Mouse (Mus musculus): Measurements from ENCODE around the gene Mab21l1. TPM values are rescaled to one million over a fixed set of nuclear protein-coding genes. Genes with fewer than 3 reads are reported as not detected.

Gene Mab21l1
- 44.2 and 46.8 TPM in 2 replicates for polyA plus RNA-seq (2015; fragmentation: Nextera tagmentation; extraction: Ambion mirVana)

DNA sequence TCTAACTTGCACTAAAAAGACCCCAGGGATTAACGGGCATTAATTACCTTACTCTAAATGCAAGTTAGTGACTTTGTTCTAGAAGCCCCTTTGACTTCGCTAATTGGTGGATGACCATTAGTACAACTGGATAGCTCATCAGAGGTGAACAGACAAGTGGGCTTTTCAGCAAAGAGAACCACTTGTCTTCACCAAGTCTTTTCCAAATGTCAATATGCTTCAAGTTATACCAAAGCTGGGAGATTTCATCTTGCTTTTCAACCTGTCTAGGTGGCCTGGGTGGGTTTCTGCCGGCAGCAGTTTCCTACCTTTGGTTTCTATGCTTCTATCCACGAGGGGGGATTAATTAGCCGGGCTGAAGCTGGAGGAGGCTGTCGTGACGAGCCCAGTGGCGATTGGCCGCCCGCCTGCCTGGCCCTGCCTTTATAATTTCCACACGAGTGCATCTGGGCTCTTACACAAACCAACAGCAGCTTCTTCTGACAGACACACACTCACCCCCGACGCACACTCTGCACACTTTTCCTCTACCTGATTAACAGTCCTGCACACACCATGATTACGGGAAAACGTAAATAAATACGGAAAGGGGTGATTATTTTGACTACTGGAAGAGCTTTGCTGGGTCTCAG, at the start of gene Mab21l1:
Mab21l1 (plus strand) TSS at position 455 of the 632 bp plus-strand sequence.
- Histone ChIP-seq H3K36me3 (no peaks in the 10 kb centered on the region), H3K27me3 (peaks cover 34% of the 10 kb centered on the region), H3K4me3 (peak within 1 kb of the TSS; percentile 65), H3K4me2 (replicated peaks) (peak within 1 kb of the TSS; percentile 78), H3K9ac (peak within 1 kb of the TSS; percentile 96), H3K9me3 (no peaks in the 10 kb centered on the region), H3K27ac (peak within 1 kb of the TSS; percentile 88), H3K4me1 (peaks cover 39% of the 10 kb centered on the region)
- WGBS: 2% methylated on average over 16 of the region's 16 CpGs
- ATAC-seq (ENCODE audit: low FRiP score, low read depth): peak; percentile 81

DNA sequence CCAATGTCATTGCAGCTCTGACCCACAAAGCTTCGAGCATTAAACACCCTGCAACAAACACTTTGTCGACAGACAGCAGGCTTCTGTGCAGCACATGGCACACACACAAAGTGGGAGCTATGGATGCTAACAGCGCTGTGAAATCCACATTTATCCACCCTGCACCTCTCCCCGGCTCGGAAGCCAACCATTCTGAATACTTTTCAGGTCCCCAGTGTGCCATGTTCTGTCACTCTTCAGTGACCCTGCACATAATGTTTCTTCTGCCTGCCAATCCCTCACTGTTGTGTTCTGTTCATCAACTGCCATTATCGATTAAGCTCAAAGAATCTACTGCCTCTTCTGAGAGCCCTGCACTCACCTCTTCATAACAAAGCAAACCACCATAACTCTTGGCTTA, 48.6 kb upstream of the Mab21l1 start:
- Histone ChIP-seq H3K4me1 (no peaks in the 10 kb centered on the region), H3K9ac (no peak overlapping the region), H3K4me3 (no peak overlapping the region), H3K27me3 (no peaks in the 10 kb centered on the region), H3K4me2 (replicated peaks) (no peak overlapping the region), H3K27ac (no peak overlapping the region), H3K36me3 (no peaks in the 10 kb centered on the region), H3K9me3 (no peaks in the 10 kb centered on the region)
- WGBS: 80% methylated on average over 6 of the region's 6 CpGs
- no peak for ATAC-seq (ENCODE audit: low FRiP score, low read depth)

DNA sequence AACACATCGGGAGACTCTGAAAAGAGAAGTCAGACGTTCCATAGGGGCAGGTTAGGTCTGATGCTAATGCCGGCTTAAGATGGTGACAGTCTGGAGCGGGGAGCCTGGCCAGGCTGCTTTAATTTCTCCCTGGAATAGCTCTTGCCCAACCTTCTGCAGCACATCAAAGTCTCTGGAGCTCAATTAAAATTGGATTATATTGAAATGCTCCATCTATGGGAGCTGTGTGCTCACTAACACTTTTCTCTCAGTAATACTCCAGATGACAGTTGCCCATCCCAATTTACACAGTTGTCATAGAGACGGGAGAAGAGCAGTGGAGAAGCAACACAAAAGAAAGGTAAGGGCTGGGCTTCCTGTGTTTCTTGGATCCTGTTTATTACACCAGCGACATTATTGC, 40.9 kb upstream of the Mab21l1 start:
- no peak overlapping the region for H3K4me2 ChIP-seq (replicated peaks)
- peaks cover 8% of the 10 kb centered on the region; the same call in 1 of the 2 replicates for H3K4me1 ChIP-seq
- ATAC-seq (ENCODE audit: low FRiP score, low read depth): no peak
- WGBS: 49% methylated on average over 6 of the region's 6 CpGs
- H3K4me3 ChIP-seq: no peak overlapping the region
- H3K36me3 ChIP-seq: no peaks in the 10 kb centered on the region
- H3K27ac ChIP-seq: no peak overlapping the region
- no peaks in the 10 kb centered on the region for H3K27me3 ChIP-seq
- no peak overlapping the region for H3K9ac ChIP-seq
- no peaks in the 10 kb centered on the region for H3K9me3 ChIP-seq

DNA sequence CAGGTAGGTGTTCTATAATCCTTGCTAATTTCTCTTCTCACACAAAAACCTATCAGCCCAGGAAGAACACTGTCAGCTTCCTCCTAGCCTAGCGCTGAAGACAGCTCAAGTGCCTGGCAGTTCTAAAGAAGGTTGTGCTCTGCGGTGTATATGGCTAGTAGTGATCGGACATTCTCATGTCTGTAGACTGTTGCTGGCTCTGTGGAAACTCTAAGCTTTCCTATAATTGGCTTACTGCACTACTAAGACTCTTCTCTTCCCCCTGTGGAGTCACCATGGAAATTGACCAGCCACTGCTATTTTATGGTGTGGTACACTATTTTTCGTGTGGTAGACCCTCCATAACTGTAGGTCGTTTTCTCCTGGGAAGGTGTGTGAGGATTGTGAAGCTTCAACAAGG, 40.1 kb upstream of the Mab21l1 start:
- H3K36me3 ChIP-seq: no peaks in the 10 kb centered on the region
- 63% methylated on average over 5 of the region's 5 CpGs for WGBS
- H3K27me3 ChIP-seq: no peaks in the 10 kb centered on the region

DNA sequence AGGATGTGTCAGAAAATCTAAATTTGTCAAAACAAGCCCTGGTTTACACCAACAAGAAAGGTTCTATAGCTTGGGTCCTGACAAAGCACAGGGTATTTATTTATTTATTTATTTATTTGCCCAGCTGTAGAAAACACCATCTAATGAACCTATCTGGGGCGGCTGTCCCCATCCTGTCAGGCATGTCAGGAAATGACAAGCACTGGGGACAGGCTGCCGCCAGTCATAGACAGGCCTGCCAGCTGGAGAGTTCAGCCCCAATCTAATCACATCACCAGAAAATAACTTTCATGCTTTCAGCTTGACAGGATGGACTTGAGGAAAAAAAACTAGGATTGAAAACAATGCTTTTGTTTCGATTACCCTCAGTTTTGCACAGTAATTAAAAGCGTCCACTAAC, 39.7 kb upstream of the Mab21l1 start:
- Histone ChIP-seq H3K4me3 (no peak overlapping the region), H3K27me3 (no peaks in the 10 kb centered on the region), H3K4me1 (peaks cover 8% of the 10 kb centered on the region; the same call in 1 of the 2 replicates), H3K36me3 (no peaks in the 10 kb centered on the region), H3K9me3 (no peaks in the 10 kb centered on the region), H3K27ac (no peak overlapping the region), H3K9ac (no peak overlapping the region), H3K4me2 (replicated peaks) (no peak overlapping the region)
- ATAC-seq (ENCODE audit: low FRiP score, low read depth): no peak
- 73% methylated on average over 4 of the region's 4 CpGs for WGBS

More for the DNA sequence above, 40.1 kb upstream of the Mab21l1 start:
- H3K4me2 ChIP-seq (replicated peaks): no peak overlapping the region
- peaks cover 8% of the 10 kb centered on the region; the same call in 1 of the 2 replicates for H3K4me1 ChIP-seq
- H3K4me3 ChIP-seq: no peak overlapping the region
- H3K9me3 ChIP-seq: no peaks in the 10 kb centered on the region
- no peak for ATAC-seq (ENCODE audit: low FRiP score, low read depth)
- no peak overlapping the region for H3K9ac ChIP-seq
- H3K27ac ChIP-seq: no peak overlapping the region

DNA sequence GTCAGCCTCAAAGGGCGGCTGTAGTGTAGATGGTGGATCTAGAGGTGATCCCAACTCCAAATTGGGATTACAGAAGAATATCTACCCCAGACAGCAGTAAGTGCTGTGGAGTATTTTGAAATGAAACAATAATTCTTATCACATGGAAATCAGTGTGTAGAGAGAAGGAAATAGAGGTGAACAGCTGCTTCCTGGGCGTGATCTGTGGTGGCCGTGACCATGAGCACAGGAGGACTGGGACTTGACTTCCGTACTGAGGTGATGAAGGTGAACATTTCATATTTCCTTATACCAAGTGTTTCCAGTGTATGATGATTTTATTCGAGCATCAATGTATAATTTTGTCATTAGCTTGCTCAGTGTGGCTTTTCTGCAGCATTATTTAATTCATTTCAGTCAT, 38.4 kb upstream of the Mab21l1 start:
- no peak overlapping the region for H3K27ac ChIP-seq
- H3K4me2 ChIP-seq (replicated peaks): no peak overlapping the region
- no peaks in the 10 kb centered on the region for H3K9me3 ChIP-seq
- no peaks in the 10 kb centered on the region for H3K27me3 ChIP-seq
- no peaks in the 10 kb centered on the region for H3K36me3 ChIP-seq
- 82% methylated on average over 5 of the region's 5 CpGs for WGBS
- no peak overlapping the region for H3K4me3 ChIP-seq
- no peak overlapping the region for H3K9ac ChIP-seq
- ATAC-seq (ENCODE audit: low FRiP score, low read depth): no peak
- peaks cover 8% of the 10 kb centered on the region; the same call in 1 of the 2 replicates for H3K4me1 ChIP-seq

DNA sequence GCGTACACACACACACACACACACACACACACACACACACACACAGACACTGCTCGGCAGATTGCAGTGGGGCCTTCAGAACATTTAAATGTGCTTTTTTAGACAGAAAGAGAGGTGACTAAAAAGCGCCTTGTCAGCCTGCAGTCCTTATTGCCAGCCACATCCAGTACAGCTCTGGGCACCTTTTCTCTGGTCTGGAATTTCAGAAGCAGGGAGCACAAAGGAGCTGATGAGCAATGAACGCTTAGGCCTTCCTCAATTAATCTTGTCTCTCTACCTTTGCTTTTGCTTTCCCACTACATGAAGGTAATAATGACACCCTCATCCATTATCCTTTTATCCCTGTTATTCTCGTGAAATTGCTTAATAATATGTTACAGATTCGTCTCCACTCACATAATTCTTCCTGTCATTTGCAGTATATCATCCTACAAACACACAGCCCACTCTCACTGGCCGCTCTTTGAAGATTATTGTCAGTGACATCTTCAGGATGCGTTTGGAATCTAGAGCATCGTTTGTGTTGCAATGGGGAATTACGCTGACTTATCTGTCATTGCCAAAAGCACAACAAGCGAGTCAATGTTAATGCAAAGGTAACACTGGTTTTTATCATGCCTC, 31.8 kb upstream of the Mab21l1 start:
- no peak for ATAC-seq (ENCODE audit: low FRiP score, low read depth)
- H3K4me2 ChIP-seq (replicated peaks): no peak overlapping the region
- no peaks in the 10 kb centered on the region for H3K9me3 ChIP-seq
- H3K4me1 ChIP-seq: peaks cover 16% of the 10 kb centered on the region
- 51% methylated on average over 11 of the region's 11 CpGs for WGBS
- no peaks in the 10 kb centered on the region for H3K36me3 ChIP-seq
- no peak overlapping the region for H3K4me3 ChIP-seq
- H3K27me3 ChIP-seq: no peaks in the 10 kb centered on the region
- no peak overlapping the region for H3K27ac ChIP-seq
- no peak overlapping the region for H3K9ac ChIP-seq

DNA sequence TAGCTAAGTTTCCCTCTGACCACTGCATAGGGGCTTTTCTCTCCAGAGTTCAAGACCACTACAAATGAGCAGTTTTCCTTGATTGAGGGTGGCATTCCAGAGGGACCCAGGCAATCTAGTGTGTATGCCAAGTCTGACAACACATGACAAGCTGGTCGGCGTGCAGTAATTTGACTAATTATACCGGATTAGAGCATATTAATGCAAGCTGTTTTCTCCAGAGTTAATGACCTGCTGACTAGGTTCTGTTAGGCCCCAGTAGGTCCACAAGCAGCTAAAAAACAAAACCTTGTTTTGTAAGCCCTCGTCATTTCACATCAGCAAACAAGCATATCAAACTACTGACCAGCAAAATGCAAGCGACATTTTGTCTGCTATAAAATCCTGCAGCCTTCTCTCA, 30.9 kb upstream of the Mab21l1 start:
- Histone ChIP-seq H3K4me1 (peaks cover 24% of the 10 kb centered on the region), H3K4me2 (replicated peaks) (no peak overlapping the region), H3K4me3 (no peak overlapping the region), H3K36me3 (no peaks in the 10 kb centered on the region), H3K9me3 (no peaks in the 10 kb centered on the region), H3K9ac (no peak overlapping the region), H3K27me3 (no peaks in the 10 kb centered on the region), H3K27ac (no peak overlapping the region)
- ATAC-seq (ENCODE audit: low FRiP score, low read depth): no peak
- WGBS: 24% methylated on average over 5 of the region's 5 CpGs

DNA sequence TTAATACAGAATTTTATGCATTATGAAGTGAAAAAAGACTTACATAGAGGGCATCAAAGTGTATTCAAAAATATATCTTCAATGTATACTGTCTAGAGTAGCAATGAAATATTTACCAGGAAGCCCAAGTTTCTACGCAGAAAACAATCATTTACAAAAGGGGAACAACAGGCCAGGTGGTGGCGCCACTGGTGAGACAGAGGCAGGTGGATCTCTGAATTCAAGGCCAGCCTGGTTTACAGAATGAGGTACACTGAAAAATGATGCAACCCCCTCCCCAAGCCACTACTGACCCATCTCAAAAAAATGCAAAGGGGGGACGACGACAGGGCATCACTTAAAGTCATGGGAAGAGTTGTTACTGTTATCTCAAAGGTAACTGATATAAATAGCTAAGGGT, 29.8 kb upstream of the Mab21l1 start:
- H3K4me1 ChIP-seq: peaks cover 31% of the 10 kb centered on the region
- H3K9me3 ChIP-seq: no peaks in the 10 kb centered on the region
- no peak for ATAC-seq (ENCODE audit: low FRiP score, low read depth)
- no peaks in the 10 kb centered on the region for H3K27me3 ChIP-seq
- no peak overlapping the region for H3K4me3 ChIP-seq
- 80% methylated on average over 4 of the region's 4 CpGs for WGBS
- no peak overlapping the region for H3K9ac ChIP-seq
- H3K27ac ChIP-seq: no peak overlapping the region
- H3K4me2 ChIP-seq (replicated peaks): no peak overlapping the region
- H3K36me3 ChIP-seq: no peaks in the 10 kb centered on the region

DNA sequence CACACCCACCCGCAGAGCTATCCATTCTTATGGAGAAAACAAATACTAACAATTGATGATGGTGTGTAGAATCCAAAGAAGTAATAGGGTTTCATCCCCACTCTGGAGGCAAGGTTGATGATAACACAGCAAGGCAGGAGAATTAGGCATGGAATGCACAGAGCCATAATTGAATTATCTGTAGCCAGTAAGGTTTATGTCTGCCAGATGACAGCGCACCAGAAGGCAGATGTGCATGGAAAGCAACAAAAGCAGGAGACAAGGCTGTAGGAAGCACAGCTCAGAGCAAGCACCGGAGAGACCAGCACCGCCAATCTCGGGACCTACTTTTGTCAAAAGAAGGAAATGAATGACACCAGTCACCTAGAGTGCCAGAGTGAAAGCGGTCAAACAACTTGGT, 28.4 kb upstream of the Mab21l1 start:
- Histone ChIP-seq H3K4me1 (peaks cover 31% of the 10 kb centered on the region), H3K4me2 (replicated peaks) (no peak overlapping the region), H3K27me3 (no peaks in the 10 kb centered on the region), H3K9ac (no peak overlapping the region), H3K4me3 (no peak overlapping the region), H3K27ac (no peak overlapping the region), H3K36me3 (no peaks in the 10 kb centered on the region), H3K9me3 (no peaks in the 10 kb centered on the region)
- no peak for ATAC-seq (ENCODE audit: low FRiP score, low read depth)
- WGBS: 95% methylated on average over 6 of the region's 6 CpGs

DNA sequence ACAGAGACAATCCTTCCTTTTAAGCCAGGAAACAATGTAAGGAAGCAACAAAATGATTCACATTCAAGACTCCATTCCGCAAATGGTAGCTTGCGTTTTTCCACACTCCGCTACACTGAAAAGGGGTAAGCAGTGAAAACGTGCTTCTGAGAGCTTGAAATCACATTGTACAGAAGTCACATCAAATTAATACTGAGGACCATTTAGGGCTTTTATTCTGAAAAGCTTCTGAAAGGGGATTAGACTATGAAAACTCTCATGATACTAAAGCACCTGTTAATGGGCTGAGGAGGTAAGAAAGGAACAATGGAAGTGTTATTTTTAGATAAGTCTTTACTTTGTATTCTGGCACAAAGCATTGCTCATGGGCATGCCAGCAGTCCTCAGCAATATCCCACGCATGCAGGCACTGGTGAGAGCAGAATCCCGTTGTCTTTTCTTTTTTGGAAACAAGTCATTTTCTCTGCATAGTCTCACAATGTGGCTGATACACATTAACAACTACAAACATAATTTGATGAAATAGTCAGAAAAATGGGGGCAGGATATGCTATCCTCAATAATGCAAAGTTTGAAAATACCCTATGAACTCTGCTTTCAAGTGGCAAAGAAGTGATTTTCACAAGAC, 27.2 kb upstream of the Mab21l1 start:
- no peaks in the 10 kb centered on the region for H3K36me3 ChIP-seq
- ATAC-seq (ENCODE audit: low FRiP score, low read depth): no peak
- H3K27me3 ChIP-seq: no peaks in the 10 kb centered on the region
- H3K4me2 ChIP-seq (replicated peaks): no peak overlapping the region
- H3K4me3 ChIP-seq: no peak overlapping the region
- H3K9ac ChIP-seq: no peak overlapping the region
- H3K27ac ChIP-seq: no peak overlapping the region
- 87% methylated on average over 6 of the region's 6 CpGs for WGBS
- H3K4me1 ChIP-seq: peaks cover 31% of the 10 kb centered on the region
- H3K9me3 ChIP-seq: no peaks in the 10 kb centered on the region

DNA sequence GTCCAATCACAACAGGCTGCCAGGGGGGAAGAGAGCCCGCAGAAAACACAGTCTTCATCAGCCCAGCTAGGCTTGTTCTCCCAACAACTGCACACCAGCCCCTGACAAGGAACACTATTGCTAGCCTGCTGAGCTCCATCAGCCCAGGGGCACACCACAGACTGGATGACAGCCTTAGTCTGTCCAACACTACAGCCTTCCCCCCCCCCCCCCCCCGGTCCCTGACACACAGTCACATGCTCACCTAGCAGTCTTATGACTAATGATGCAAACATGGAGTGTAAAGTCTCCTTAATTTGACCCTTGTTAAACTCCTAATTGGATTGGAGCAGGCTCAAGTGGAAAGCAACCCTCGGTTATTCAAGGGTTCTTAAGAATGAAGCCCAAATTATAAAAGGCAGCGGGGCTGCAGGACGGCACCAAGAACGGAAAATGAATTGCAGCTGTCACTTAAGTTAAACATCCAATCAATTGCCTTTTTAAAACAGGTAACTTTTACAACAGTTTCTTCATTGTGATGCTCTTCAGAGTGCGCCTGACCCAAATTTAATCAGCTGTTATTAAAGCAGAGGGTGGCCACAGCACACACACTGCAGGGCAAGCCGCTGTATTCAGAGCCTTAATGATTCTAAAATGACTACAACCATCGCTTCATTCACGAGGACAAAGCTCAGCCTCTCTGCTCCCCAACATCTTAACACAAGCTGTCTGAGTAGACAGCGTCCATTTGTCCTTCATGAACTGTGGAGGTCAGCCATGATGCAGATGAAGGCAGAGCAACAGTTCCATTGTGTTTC, 26.3 kb upstream of the Mab21l1 start:
- Histone ChIP-seq H3K4me3 (no peak overlapping the region), H3K27ac (no peak overlapping the region), H3K9me3 (no peaks in the 10 kb centered on the region), H3K27me3 (no peaks in the 10 kb centered on the region), H3K4me1 (peaks cover 28% of the 10 kb centered on the region), H3K36me3 (no peaks in the 10 kb centered on the region), H3K9ac (no peak overlapping the region), H3K4me2 (replicated peaks) (peak overlapping the region; percentile 29)
- 21% methylated on average over 11 of the region's 11 CpGs for WGBS
- peak; percentile 64 for ATAC-seq (ENCODE audit: low FRiP score, low read depth)
